Mouse (Mus musculus) thymus, postnatal 25 days (tissue): ENCODE measurements around the gene Capg.

Experiments used
- DNase-seq: peaks from one replicate; pipeline ENCODE4 v3.0.0; 2022

The Capg gene

GRCm38 (mm10) chr6:72571826-72572225 lies 27.6 kb downstream of the Capg start:
- DNase-seq, result no peak

- no peak for DNase-seq
These were observed 31.9 kb downstream of the Capg start for GRCm38 (mm10) chr6:72576041-72576440.

GRCm38 (mm10) chr6:72581625-72582382 lies 37.6 kb downstream of the Capg start:
- no peak for DNase-seq

GRCm38 (mm10) chr6:72583211-72583839 lies 39.1 kb downstream of the Capg start:
- no peak for DNase-seq

- DNase-seq, result no peak
These were observed 40.0 kb downstream of the Capg start for GRCm38 (mm10) chr6:72584154-72584553.

- DNase-seq, result no peak
These were observed 42.5 kb downstream of the Capg start for GRCm38 (mm10) chr6:72586701-72587100.

GRCm38 (mm10) chr6:72588307-72588706 lies 44.1 kb downstream of the Capg start:
- DNase-seq, result no peak

GRCm38 (mm10) chr6:72590111-72590510 lies 45.9 kb downstream of the Capg start:
- DNase-seq, result no peak

- DNase-seq, result no peak
These were observed 49.0 kb downstream of the Capg start for GRCm38 (mm10) chr6:72593011-72593803.

- no peak for DNase-seq
These were observed 49.7 kb downstream of the Capg start for GRCm38 (mm10) chr6:72593914-72594313.

GRCm38 (mm10) chr6:72597083-72597874 lies 53.1 kb downstream of the Capg start:
- DNase-seq, result no peak

GRCm38 (mm10) chr6:72597956-72598753 lies 54.0 kb downstream of the Capg start, which contains the start of the genes Elmod3 and Retsat:
Elmod3 (minus strand) TSS chr6:72598413.
Retsat (plus strand) TSS chr6:72598475.
- peak; percentile 84 for DNase-seq

- no peak for DNase-seq
These were observed 54.8 kb downstream of the Capg start for GRCm38 (mm10) chr6:72598791-72599557.

GRCm38 (mm10) chr6:72600216-72600615 lies 56.0 kb downstream of the Capg start:
- DNase-seq, result no peak

- no peak for DNase-seq
These were observed 56.6 kb downstream of the Capg start for GRCm38 (mm10) chr6:72600771-72601170.

- DNase-seq, result peak; percentile 88
These were observed 57.5 kb downstream of the Capg start for GRCm38 (mm10) chr6:72601732-72602131.

- no peak for DNase-seq
These were observed 59.9 kb downstream of the Capg start for GRCm38 (mm10) chr6:72604066-72604465.

GRCm38 (mm10) chr6:72607060-72607459 lies 62.9 kb downstream of the Capg start:
- DNase-seq, result no peak

- DNase-seq, result no peak
These were observed 63.5 kb downstream of the Capg start for GRCm38 (mm10) chr6:72607676-72608075.

GRCm38 (mm10) chr6:72608662-72609184 lies 64.5 kb downstream of the Capg start:
- DNase-seq, result no peak

GRCm38 (mm10) chr6:72610261-72610660 lies 66.1 kb downstream of the Capg start:
- no peak for DNase-seq
